Mouse (Mus musculus): ENCODE results near the gene Sipa1l1. TPM values are rescaled to one million over a fixed set of nuclear protein-coding genes. Genes with fewer than 3 reads are reported as not detected.
"Not testable (repeated sequence)": the region's sequence is repeated elsewhere in the genome, so short reads cannot be mapped to it uniquely, and the experiment has no call there.

Gene Sipa1l1
- polyA plus RNA-seq, 1 experiment from 2014 or later: 39.8 TPM

- Histone ChIP-seq H3K4me2 (no peak overlapping the region), H3K9me3 (replicated peaks) (no peaks in the 10 kb centered on the region), H3K36me3 (no peaks in the 10 kb centered on the region), H3K9ac (no peak overlapping the region), H3K27me3 (no peaks in the 10 kb centered on the region), H3K4me3 (replicated peaks) (no peak overlapping the region), H3K4me1 (no peaks in the 10 kb centered on the region), H3K27ac (no peak overlapping the region)
- ATAC-seq (replicated peaks; ENCODE audit: low FRiP score): no peak
- 41% methylated on average over 6 of the region's 6 CpGs for WGBS
Observed at GRCm38 (mm10) chr12:82486829-82487560, 317.9 kb downstream of the Sipa1l1 start.

- no peaks in the 10 kb centered on the region for H3K36me3 ChIP-seq
- no peaks in the 10 kb centered on the region for H3K4me1 ChIP-seq
- H3K27ac ChIP-seq: no peak overlapping the region
- 64% methylated on average over 4 of the region's 4 CpGs for WGBS
- H3K27me3 ChIP-seq: no peaks in the 10 kb centered on the region
- no peak for ATAC-seq (replicated peaks; ENCODE audit: low FRiP score)
- H3K4me3 ChIP-seq (replicated peaks): no peak overlapping the region
- no peak overlapping the region for H3K9ac ChIP-seq
- no peaks in the 10 kb centered on the region for H3K9me3 ChIP-seq (replicated peaks)
- no peak overlapping the region for H3K4me2 ChIP-seq
Observed at GRCm38 (mm10) chr12:82489093-82489492, 320.0 kb downstream of the Sipa1l1 start.

- WGBS: 74% methylated on average over 7 of the region's 7 CpGs
- Histone ChIP-seq H3K4me2 (no peak overlapping the region), H3K27ac (no peak overlapping the region), H3K27me3 (no peaks in the 10 kb centered on the region), H3K36me3 (no peaks in the 10 kb centered on the region), H3K4me1 (no peaks in the 10 kb centered on the region), H3K9ac (no peak overlapping the region), H3K4me3 (replicated peaks) (no peak overlapping the region), H3K9me3 (replicated peaks) (no peaks in the 10 kb centered on the region)
- ATAC-seq (replicated peaks; ENCODE audit: low FRiP score): no peak
Observed at GRCm38 (mm10) chr12:82489621-82490020, 320.5 kb downstream of the Sipa1l1 start.

- 82% methylated on average over 9 of the region's 9 CpGs for WGBS
- H3K27me3 ChIP-seq: no peaks in the 10 kb centered on the region
- no peak overlapping the region for H3K9ac ChIP-seq
- H3K4me1 ChIP-seq: no peaks in the 10 kb centered on the region
- no peak overlapping the region for H3K27ac ChIP-seq
- H3K36me3 ChIP-seq: no peaks in the 10 kb centered on the region
- no peak for ATAC-seq (replicated peaks; ENCODE audit: low FRiP score)
- no peaks in the 10 kb centered on the region for H3K9me3 ChIP-seq (replicated peaks)
- no peak overlapping the region for H3K4me2 ChIP-seq
- no peak overlapping the region for H3K4me3 ChIP-seq (replicated peaks)
Observed at GRCm38 (mm10) chr12:82492456-82492855, 323.3 kb downstream of the Sipa1l1 start.

GRCm38 (mm10) chr12:82493260-82493659 lies 324.1 kb downstream of the Sipa1l1 start:
- not testable (repeated sequence) for H3K27me3 ChIP-seq; H3K9ac ChIP-seq; H3K4me2 ChIP-seq; H3K9me3 ChIP-seq (replicated peaks); H3K4me1 ChIP-seq; H3K36me3 ChIP-seq; H3K4me3 ChIP-seq (replicated peaks); H3K27ac ChIP-seq
- 33% methylated on average over 1 of the region's 1 CpGs for WGBS
- peak; percentile 78 for ATAC-seq (replicated peaks; ENCODE audit: low FRiP score)

GRCm38 (mm10) chr12:82495936-82496335 lies 326.8 kb downstream of the Sipa1l1 start:
- Histone ChIP-seq H3K4me2 (no peak overlapping the region), H3K36me3 (no peaks in the 10 kb centered on the region), H3K27ac (no peak overlapping the region), H3K4me1 (no peaks in the 10 kb centered on the region), H3K9me3 (replicated peaks) (no peaks in the 10 kb centered on the region), H3K4me3 (replicated peaks) (no peak overlapping the region), H3K9ac (no peak overlapping the region), H3K27me3 (no peaks in the 10 kb centered on the region)
- 80% methylated on average over 4 of the region's 4 CpGs for WGBS
- no peak for ATAC-seq (replicated peaks; ENCODE audit: low FRiP score)

- ATAC-seq (replicated peaks; ENCODE audit: low FRiP score): no peak; the same call in 1 of the 2 replicates
- no peaks in the 10 kb centered on the region for H3K4me1 ChIP-seq
- no peaks in the 10 kb centered on the region for H3K36me3 ChIP-seq
- H3K4me2 ChIP-seq: peak overlapping the region; percentile 53
- no peaks in the 10 kb centered on the region for H3K27me3 ChIP-seq
- peak overlapping the region; percentile 21; the same call in 1 of the 2 replicates for H3K4me3 ChIP-seq (replicated peaks)
- no peak overlapping the region for H3K9ac ChIP-seq
- H3K27ac ChIP-seq: no peak overlapping the region
- 37% methylated on average over 11 of the region's 11 CpGs for WGBS
- no peaks in the 10 kb centered on the region for H3K9me3 ChIP-seq (replicated peaks)
Observed at GRCm38 (mm10) chr12:82497866-82498631, 328.9 kb downstream of the Sipa1l1 start.

- H3K4me2 ChIP-seq: no peak overlapping the region
- H3K4me3 ChIP-seq (replicated peaks): no peak overlapping the region
- ATAC-seq (replicated peaks; ENCODE audit: low FRiP score): no peak
- no peak overlapping the region for H3K27ac ChIP-seq
- H3K36me3 ChIP-seq: no peaks in the 10 kb centered on the region
- 80% methylated on average over 4 of the region's 4 CpGs for WGBS
- no peaks in the 10 kb centered on the region for H3K4me1 ChIP-seq
- no peak overlapping the region for H3K9ac ChIP-seq
- H3K9me3 ChIP-seq (replicated peaks): no peaks in the 10 kb centered on the region
- H3K27me3 ChIP-seq: no peaks in the 10 kb centered on the region
Observed at GRCm38 (mm10) chr12:82498701-82499100, 329.6 kb downstream of the Sipa1l1 start.

GRCm38 (mm10) chr12:82499731-82500130 lies 330.6 kb downstream of the Sipa1l1 start:
- 83% methylated on average over 5 of the region's 5 CpGs for WGBS
- Histone ChIP-seq H3K27me3 (no peaks in the 10 kb centered on the region), H3K4me2 (no peak overlapping the region), H3K4me1 (no peaks in the 10 kb centered on the region), H3K36me3 (no peaks in the 10 kb centered on the region), H3K9ac (no peak overlapping the region), H3K4me3 (replicated peaks) (no peak overlapping the region), H3K27ac (no peak overlapping the region), H3K9me3 (replicated peaks) (no peaks in the 10 kb centered on the region)
- no peak for ATAC-seq (replicated peaks; ENCODE audit: low FRiP score)

All from kidney, embryonic 15.5 days (tissue).